Mouse (Mus musculus) heart, adult 11 months (tissue): ENCODE data around the gene Trpm3.
A peak's percentile ranks its signal among the peaks of the same experiment; 100 is the strongest.
"Not testable (repeated sequence)": the region's sequence is repeated elsewhere in the genome, so short reads cannot be mapped to it uniquely, and the experiment has no call there.

Experiments used
- DNase-seq: peaks from one replicate; pipeline ENCODE4 v3.0.0; 2022

Trpm3 gene

GRCm38 (mm10) chr19:22775191-22775695 lies 636.4 kb downstream of the Trpm3 start:
- DNase-seq = no peak

- no peak for DNase-seq
Observed at GRCm38 (mm10) chr19:22780192-22780843, 641.5 kb downstream of the Trpm3 start.

- no peak for DNase-seq
Observed at GRCm38 (mm10) chr19:22781579-22781978, 642.7 kb downstream of the Trpm3 start.

- peak; percentile 11 for DNase-seq
Observed at GRCm38 (mm10) chr19:22783745-22784144, 644.9 kb downstream of the Trpm3 start.

- peak; percentile 83 for DNase-seq
Observed at GRCm38 (mm10) chr19:22789753-22790152, 650.9 kb downstream of the Trpm3 start.

- DNase-seq = peak; percentile 55
Observed at GRCm38 (mm10) chr19:22796996-22797395, 658.1 kb downstream of the Trpm3 start.

- DNase-seq = peak; percentile 44
Observed at GRCm38 (mm10) chr19:22800471-22800870, 661.6 kb downstream of the Trpm3 start.

- DNase-seq = no peak
Observed at GRCm38 (mm10) chr19:22803396-22803795, 664.5 kb downstream of the Trpm3 start.

- no peak for DNase-seq
Observed at GRCm38 (mm10) chr19:22804311-22804710, 665.5 kb downstream of the Trpm3 start.

- peak; percentile 42 for DNase-seq
Observed at GRCm38 (mm10) chr19:22810247-22810646, 671.4 kb downstream of the Trpm3 start.

GRCm38 (mm10) chr19:22821741-22822140 lies 682.9 kb downstream of the Trpm3 start:
- no peak for DNase-seq

- no peak for DNase-seq
Observed at GRCm38 (mm10) chr19:22823491-22823981, 684.7 kb downstream of the Trpm3 start.

GRCm38 (mm10) chr19:22825812-22826211 lies 687.0 kb downstream of the Trpm3 start:
- no peak for DNase-seq

- DNase-seq = peak; percentile 90
Observed at GRCm38 (mm10) chr19:22828198-22828742, 689.4 kb downstream of the Trpm3 start.

GRCm38 (mm10) chr19:22841081-22842040 lies 702.5 kb downstream of the Trpm3 start:
- DNase-seq = no peak

GRCm38 (mm10) chr19:22842697-22843096 lies 703.9 kb downstream of the Trpm3 start:
- no peak for DNase-seq

- DNase-seq = no peak
Observed at GRCm38 (mm10) chr19:22847696-22848095, 708.9 kb downstream of the Trpm3 start.

GRCm38 (mm10) chr19:22848251-22848650 lies 709.4 kb downstream of the Trpm3 start:
- no peak for DNase-seq

- DNase-seq = no peak
Observed at GRCm38 (mm10) chr19:22848783-22849576, 710.1 kb downstream of the Trpm3 start.

- DNase-seq = not testable (repeated sequence)
Observed at GRCm38 (mm10) chr19:22851423-22851822, 712.6 kb downstream of the Trpm3 start.

- no peak for DNase-seq
Observed at GRCm38 (mm10) chr19:22859644-22860043, 720.8 kb downstream of the Trpm3 start.

- no peak for DNase-seq
Observed at GRCm38 (mm10) chr19:22867456-22867855, 728.6 kb downstream of the Trpm3 start.
